Mouse (Mus musculus): ENCODE measurements around the gene Kcnq1. TPM values are rescaled to one million over a fixed set of nuclear protein-coding genes. Genes with fewer than 3 reads are reported as not detected.

Gene Kcnq1
- polyA plus RNA-seq, 1 experiment from 2014 or later, result 1.5 TPM

DNA sequence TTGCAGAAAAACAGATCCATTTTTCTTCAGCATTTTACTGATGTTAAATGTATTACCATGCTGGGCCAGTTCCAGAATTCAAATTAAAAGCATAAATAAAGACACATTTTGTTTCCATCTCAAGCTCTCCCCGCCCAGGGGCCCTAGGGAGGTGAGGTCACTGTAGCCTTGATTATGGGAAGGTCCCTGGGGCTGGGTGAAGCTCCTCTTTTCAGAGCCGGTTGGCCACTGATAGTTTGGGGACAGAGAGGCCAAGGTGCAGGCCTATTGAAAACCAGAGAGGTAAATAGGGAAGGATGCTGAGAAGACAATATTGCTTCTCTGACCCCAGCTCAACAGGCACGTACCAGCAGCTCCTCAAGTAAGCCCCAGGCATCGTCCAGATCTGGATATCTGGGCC lies 157.8 kb downstream of the Kcnq1 start:
- H3K36me3 ChIP-seq (ENCODE audit: control insufficient read depth, insufficient read depth, low read length), result no peaks in the 10 kb centered on the region; the same call in 1 of the 2 replicates
- no peaks in the 10 kb centered on the region for H3K4me1 ChIP-seq (replicated peaks; ENCODE audit: control insufficient read depth, insufficient read depth, low read length)
- no peak overlapping the region for H3K27ac ChIP-seq (ENCODE audit: low read depth, low read length)
- no peak overlapping the region for H3K4me3 ChIP-seq (ENCODE audit: low read depth, low read length)
- DNase-seq (ENCODE audit: low spot score) (no peak), ATAC-seq (replicated peaks; ENCODE audit: low FRiP score) (no peak)
- H3K9me3 ChIP-seq (ENCODE audit: control insufficient read depth, low read length), result no peaks in the 10 kb centered on the region
- WGBS, result 85% methylated on average over 4 of the region's 4 CpGs
- H3K9ac ChIP-seq (ENCODE audit: low read length), result no peak overlapping the region
- no peaks in the 10 kb centered on the region for H3K27me3 ChIP-seq (ENCODE audit: control insufficient read depth, insufficient read depth, low read length)
- no peak overlapping the region for H3K4me2 ChIP-seq (ENCODE audit: low read depth, low read length, severe bottlenecking)

GRCm38 (mm10) chr7:143265386-143265785 lies 159.2 kb downstream of the Kcnq1 start:
- Histone ChIP-seq H3K9ac (ENCODE audit: low read length) (no peak overlapping the region), H3K36me3 (ENCODE audit: control insufficient read depth, insufficient read depth, low read length) (no peaks in the 10 kb centered on the region; the same call in 1 of the 2 replicates), H3K9me3 (ENCODE audit: control insufficient read depth, low read length) (no peaks in the 10 kb centered on the region), H3K27me3 (ENCODE audit: control insufficient read depth, insufficient read depth, low read length) (no peaks in the 10 kb centered on the region), H3K4me1 (replicated peaks; ENCODE audit: control insufficient read depth, insufficient read depth, low read length) (no peaks in the 10 kb centered on the region), H3K27ac (ENCODE audit: low read depth, low read length) (no peak overlapping the region), H3K4me2 (ENCODE audit: low read depth, low read length, severe bottlenecking) (no peak overlapping the region), H3K4me3 (ENCODE audit: low read depth, low read length) (no peak overlapping the region)
- DNase-seq (ENCODE audit: low spot score), result no peak
- WGBS, result 93% methylated on average over 11 of the region's 11 CpGs
- no peak for ATAC-seq (replicated peaks; ENCODE audit: low FRiP score)

- ATAC-seq (replicated peaks; ENCODE audit: low FRiP score), result no peak
Measured at GRCm38 (mm10) chr7:143265829-143266438, 159.8 kb downstream of the Kcnq1 start.

DNA sequence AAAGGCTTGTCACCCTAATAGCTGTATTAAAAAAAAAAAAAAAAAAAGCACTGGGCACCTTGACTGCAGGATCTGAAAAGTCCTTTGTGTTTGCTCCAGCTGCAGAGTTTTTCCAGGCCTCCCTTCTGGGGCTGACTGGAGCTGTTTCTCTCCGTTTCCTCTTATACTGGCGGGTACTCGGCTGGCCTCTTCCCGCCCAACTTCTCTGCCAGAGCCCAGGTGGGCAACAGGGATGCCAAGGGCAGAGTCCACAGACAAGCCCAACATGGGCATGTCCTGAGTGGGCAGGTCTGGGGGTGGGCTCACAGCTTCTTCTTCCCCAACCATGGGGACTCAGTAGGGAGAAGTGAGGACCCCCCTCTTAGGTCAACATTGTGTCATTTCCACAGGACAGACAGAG lies 167.6 kb downstream of the Kcnq1 start:
- Histone ChIP-seq H3K4me3 (ENCODE audit: low read depth, low read length) (no peak overlapping the region), H3K27me3 (ENCODE audit: control insufficient read depth, insufficient read depth, low read length) (no peaks in the 10 kb centered on the region), H3K4me2 (ENCODE audit: low read depth, low read length, severe bottlenecking) (no peak overlapping the region), H3K9me3 (ENCODE audit: control insufficient read depth, low read length) (no peaks in the 10 kb centered on the region), H3K9ac (ENCODE audit: low read length) (no peak overlapping the region), H3K36me3 (ENCODE audit: control insufficient read depth, insufficient read depth, low read length) (no peaks in the 10 kb centered on the region), H3K27ac (ENCODE audit: low read depth, low read length) (no peak overlapping the region), H3K4me1 (replicated peaks; ENCODE audit: control insufficient read depth, insufficient read depth, low read length) (no peaks in the 10 kb centered on the region)
- no peak for ATAC-seq (replicated peaks; ENCODE audit: low FRiP score)
- no peak for DNase-seq (ENCODE audit: low spot score)
- 78% methylated on average over 4 of the region's 4 CpGs for WGBS

More at GRCm38 (mm10) chr7:143265829-143266438, 159.8 kb downstream of the Kcnq1 start:
- Histone ChIP-seq H3K9me3 (ENCODE audit: control insufficient read depth, low read length) (no peaks in the 10 kb centered on the region), H3K27ac (ENCODE audit: low read depth, low read length) (no peak overlapping the region), H3K4me1 (replicated peaks; ENCODE audit: control insufficient read depth, insufficient read depth, low read length) (no peaks in the 10 kb centered on the region), H3K27me3 (ENCODE audit: control insufficient read depth, insufficient read depth, low read length) (no peaks in the 10 kb centered on the region), H3K4me2 (ENCODE audit: low read depth, low read length, severe bottlenecking) (no peak overlapping the region), H3K9ac (ENCODE audit: low read length) (no peak overlapping the region), H3K4me3 (ENCODE audit: low read depth, low read length) (no peak overlapping the region), H3K36me3 (ENCODE audit: control insufficient read depth, insufficient read depth, low read length) (no peaks in the 10 kb centered on the region; the same call in 1 of the 2 replicates)
- 58% methylated on average over 8 of the region's 8 CpGs for WGBS
- DNase-seq (ENCODE audit: low spot score), result no peak

DNA sequence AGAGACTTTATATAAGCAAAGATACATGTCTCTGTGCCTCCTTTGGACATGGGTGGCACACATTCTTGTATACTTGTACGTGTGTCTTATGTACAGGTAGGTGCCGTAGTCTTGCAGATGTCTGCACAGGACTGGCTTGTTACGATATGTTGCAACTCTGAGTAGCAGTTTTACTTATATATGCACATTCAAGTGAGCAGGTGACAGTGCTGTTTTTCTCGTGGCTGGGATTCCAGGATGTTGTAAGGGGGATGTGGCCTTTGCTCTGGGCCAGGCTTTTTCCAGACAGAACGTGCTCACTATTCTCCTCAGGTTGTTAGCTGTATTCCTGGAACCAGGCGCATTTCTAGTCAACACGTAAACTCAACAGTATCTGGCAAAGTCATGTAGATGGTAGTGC lies 168.9 kb downstream of the Kcnq1 start:
- ATAC-seq (replicated peaks; ENCODE audit: low FRiP score) (no peak), DNase-seq (ENCODE audit: low spot score) (no peak)
- no peaks in the 10 kb centered on the region for H3K9me3 ChIP-seq (ENCODE audit: control insufficient read depth, low read length)
- no peaks in the 10 kb centered on the region; the same call in 1 of the 2 replicates for H3K36me3 ChIP-seq (ENCODE audit: control insufficient read depth, insufficient read depth, low read length)
- WGBS, result 93% methylated on average over 7 of the region's 7 CpGs
- H3K27ac ChIP-seq (ENCODE audit: low read depth, low read length), result no peak overlapping the region
- H3K27me3 ChIP-seq (ENCODE audit: control insufficient read depth, insufficient read depth, low read length), result no peaks in the 10 kb centered on the region
- no peak overlapping the region for H3K4me3 ChIP-seq (ENCODE audit: low read depth, low read length)
- no peaks in the 10 kb centered on the region for H3K4me1 ChIP-seq (replicated peaks; ENCODE audit: control insufficient read depth, insufficient read depth, low read length)
- no peak overlapping the region for H3K9ac ChIP-seq (ENCODE audit: low read length)
- H3K4me2 ChIP-seq (ENCODE audit: low read depth, low read length, severe bottlenecking), result no peak overlapping the region

GRCm38 (mm10) chr7:143283625-143284024 lies 177.5 kb downstream of the Kcnq1 start:
- H3K4me1 ChIP-seq (replicated peaks; ENCODE audit: control insufficient read depth, insufficient read depth, low read length), result no peaks in the 10 kb centered on the region
- 83% methylated on average over 2 of the region's 2 CpGs for WGBS
- H3K4me3 ChIP-seq (ENCODE audit: low read depth, low read length), result no peak overlapping the region
- no peak overlapping the region for H3K9ac ChIP-seq (ENCODE audit: low read length)
- H3K4me2 ChIP-seq (ENCODE audit: low read depth, low read length, severe bottlenecking), result no peak overlapping the region
- no peaks in the 10 kb centered on the region for H3K27me3 ChIP-seq (ENCODE audit: control insufficient read depth, insufficient read depth, low read length)
- no peak overlapping the region for H3K27ac ChIP-seq (ENCODE audit: low read depth, low read length)
- DNase-seq (ENCODE audit: low spot score) (no peak), ATAC-seq (replicated peaks; ENCODE audit: low FRiP score) (no peak)
- no peaks in the 10 kb centered on the region for H3K9me3 ChIP-seq (ENCODE audit: control insufficient read depth, low read length)
- no peaks in the 10 kb centered on the region; the same call in 1 of the 2 replicates for H3K36me3 ChIP-seq (ENCODE audit: control insufficient read depth, insufficient read depth, low read length)

DNA sequence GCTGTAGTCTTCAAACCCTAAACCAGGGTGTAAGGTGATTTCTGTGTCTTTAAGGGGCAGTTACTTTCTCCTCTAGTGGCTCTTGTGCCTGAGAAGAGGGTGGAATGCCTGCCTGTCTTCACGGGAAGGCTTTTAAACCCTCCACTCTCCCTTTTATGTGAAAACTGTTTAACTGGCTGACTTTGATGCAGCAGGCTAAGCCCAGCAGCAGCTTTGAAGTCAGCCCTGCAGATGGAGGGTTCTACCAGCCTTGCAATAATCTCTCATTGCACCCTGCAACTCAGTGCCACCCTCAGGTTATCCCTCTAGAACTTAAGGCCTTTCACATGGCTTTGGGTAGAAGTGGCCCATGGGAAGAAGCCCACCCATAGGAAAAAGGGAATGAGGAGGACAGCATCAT lies 178.7 kb downstream of the Kcnq1 start:
- H3K4me3 ChIP-seq (ENCODE audit: low read depth, low read length), result no peak overlapping the region
- no peak overlapping the region for H3K27ac ChIP-seq (ENCODE audit: low read depth, low read length)
- H3K36me3 ChIP-seq (ENCODE audit: control insufficient read depth, insufficient read depth, low read length), result no peaks in the 10 kb centered on the region; the same call in 1 of the 2 replicates
- no peak for DNase-seq (ENCODE audit: low spot score)
- H3K4me2 ChIP-seq (ENCODE audit: low read depth, low read length, severe bottlenecking), result no peak overlapping the region
- H3K4me1 ChIP-seq (replicated peaks; ENCODE audit: control insufficient read depth, insufficient read depth, low read length), result peaks cover 9% of the 10 kb centered on the region
- no peaks in the 10 kb centered on the region for H3K9me3 ChIP-seq (ENCODE audit: control insufficient read depth, low read length)
- WGBS, result 29% methylated on average over 1 of the region's 1 CpGs
- H3K27me3 ChIP-seq (ENCODE audit: control insufficient read depth, insufficient read depth, low read length), result no peaks in the 10 kb centered on the region
- no peak overlapping the region for H3K9ac ChIP-seq (ENCODE audit: low read length)
- no peak for ATAC-seq (replicated peaks; ENCODE audit: low FRiP score)

DNA sequence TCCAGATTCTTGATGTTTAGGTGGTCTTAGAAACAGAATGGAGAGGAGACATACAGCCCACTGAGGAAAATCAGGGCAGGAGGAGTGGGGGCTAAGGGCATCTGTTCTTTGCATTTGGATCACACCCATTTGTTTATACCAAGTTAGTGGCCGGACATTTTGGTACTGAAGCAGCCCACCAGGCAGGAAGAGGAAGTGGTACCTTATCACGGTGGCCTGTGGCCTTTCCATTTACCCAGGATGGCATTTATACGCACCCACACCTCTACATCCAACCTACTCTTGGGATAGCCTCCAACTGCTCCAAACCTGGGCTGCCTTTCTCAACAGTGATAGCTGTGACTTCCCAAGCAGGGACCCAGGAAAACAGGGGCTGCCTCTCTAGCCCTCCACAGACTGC lies 179.3 kb downstream of the Kcnq1 start:
- no peak overlapping the region for H3K4me2 ChIP-seq (ENCODE audit: low read depth, low read length, severe bottlenecking)
- ATAC-seq (replicated peaks; ENCODE audit: low FRiP score), result no peak
- H3K4me3 ChIP-seq (ENCODE audit: low read depth, low read length), result no peak overlapping the region
- WGBS, result 86% methylated on average over 3 of the region's 3 CpGs
- no peaks in the 10 kb centered on the region for H3K9me3 ChIP-seq (ENCODE audit: control insufficient read depth, low read length)
- DNase-seq (ENCODE audit: low spot score), result no peak
- H3K36me3 ChIP-seq (ENCODE audit: control insufficient read depth, insufficient read depth, low read length), result no peaks in the 10 kb centered on the region
- no peak overlapping the region for H3K27ac ChIP-seq (ENCODE audit: low read depth, low read length)
- H3K4me1 ChIP-seq (replicated peaks; ENCODE audit: control insufficient read depth, insufficient read depth, low read length), result peaks cover 9% of the 10 kb centered on the region
- no peaks in the 10 kb centered on the region for H3K27me3 ChIP-seq (ENCODE audit: control insufficient read depth, insufficient read depth, low read length)
- H3K9ac ChIP-seq (ENCODE audit: low read length), result no peak overlapping the region

All from forebrain, embryonic 11.5 days (tissue).